Mouse (Mus musculus): ENCODE data around the gene Lpin1.

The Lpin1 gene

GRCm38 (mm10) chr12:16619453-16619852 lies 8.7 kb upstream of the Lpin1 start:
- no peak for DNase-seq (ENCODE audit: low spot score in 2 of 2)

- peak; percentile 48 to 71 for DNase-seq (ENCODE audit: low spot score in 2 of 2)
Measured at GRCm38 (mm10) chr12:16618512-16619274, 7.9 kb upstream of the Lpin1 start.

GRCm38 (mm10) chr12:16615738-16616137 lies 5.0 kb upstream of the Lpin1 start:
- no peak for DNase-seq (ENCODE audit: low spot score in 2 of 2)

GRCm38 (mm10) chr12:16614556-16614955 lies 3.8 kb upstream of the Lpin1 start:
- DNase-seq (ENCODE audit: low spot score in 2 of 2): no peak

GRCm38 (mm10) chr12:16605624-16606023 lies 5.1 kb downstream of the Lpin1 start:
- peak; percentile 44 to 62 for DNase-seq (ENCODE audit: low spot score in 2 of 2)

- no peak for DNase-seq (ENCODE audit: low spot score in 2 of 2)
Measured at GRCm38 (mm10) chr12:16602271-16602670, 8.5 kb downstream of the Lpin1 start.

- no peak for DNase-seq (ENCODE audit: low spot score in 2 of 2)
Measured at GRCm38 (mm10) chr12:16600374-16600773, 10.4 kb downstream of the Lpin1 start.

- DNase-seq (ENCODE audit: low spot score in 2 of 2): no peak
Measured at GRCm38 (mm10) chr12:16599359-16599758, 11.4 kb downstream of the Lpin1 start.

- no peak for DNase-seq (ENCODE audit: low spot score in 2 of 2)
Measured at GRCm38 (mm10) chr12:16593761-16594160, 17.0 kb downstream of the Lpin1 start.

- DNase-seq (ENCODE audit: low spot score in 2 of 2): no peak
Measured at GRCm38 (mm10) chr12:16593014-16593413, 17.8 kb downstream of the Lpin1 start.

GRCm38 (mm10) chr12:16592451-16592850 lies 18.3 kb downstream of the Lpin1 start:
- no peak for DNase-seq (ENCODE audit: low spot score in 2 of 2)

- peak; percentile 83 to 87 for DNase-seq (ENCODE audit: low spot score in 2 of 2)
Measured at GRCm38 (mm10) chr12:16591453-16592200, 19.1 kb downstream of the Lpin1 start.

- no peak for DNase-seq (ENCODE audit: low spot score in 2 of 2)
Measured at GRCm38 (mm10) chr12:16589966-16590365, 20.8 kb downstream of the Lpin1 start.

- peak; percentile 87 to 90 for DNase-seq (ENCODE audit: low spot score in 2 of 2)
Measured at GRCm38 (mm10) chr12:16589204-16589949, 21.4 kb downstream of the Lpin1 start.

- peak; percentile 37 to 49 for DNase-seq (ENCODE audit: low spot score in 2 of 2)
Measured at GRCm38 (mm10) chr12:16588396-16589042, 22.2 kb downstream of the Lpin1 start.

- DNase-seq (ENCODE audit: low spot score in 2 of 2): no peak
Measured at GRCm38 (mm10) chr12:16587767-16588166, 23.0 kb downstream of the Lpin1 start.

- no peak for DNase-seq (ENCODE audit: low spot score in 2 of 2)
Measured at GRCm38 (mm10) chr12:16587111-16587510, 23.7 kb downstream of the Lpin1 start.

GRCm38 (mm10) chr12:16584964-16585363 lies 25.8 kb downstream of the Lpin1 start:
- no peak for DNase-seq (ENCODE audit: low spot score in 2 of 2)

- DNase-seq (ENCODE audit: low spot score in 2 of 2): no peak
Measured at GRCm38 (mm10) chr12:16584035-16584682, 26.6 kb downstream of the Lpin1 start.

- DNase-seq (ENCODE audit: low spot score in 2 of 2): no peak
Measured at GRCm38 (mm10) chr12:16583313-16583712, 27.5 kb downstream of the Lpin1 start.

- DNase-seq (ENCODE audit: low spot score in 2 of 2): no peak
Measured at GRCm38 (mm10) chr12:16580306-16580705, 30.5 kb downstream of the Lpin1 start.

Measured in right cerebral cortex, adult 2 months (tissue).